Mouse (Mus musculus) lung, postnatal 0 days (tissue): ENCODE measurements around the gene Kmt2c. TPM values are rescaled to one million over a fixed set of nuclear protein-coding genes. Genes with fewer than 3 reads are reported as not detected.
"Not testable (repeated sequence)": the region's sequence is repeated elsewhere in the genome, so short reads cannot be mapped to it uniquely, and the experiment has no call there.

ENCODE experiments used
- ATAC-seq: fragments of 200-750 bp; cut with Nextera tagmentation; 2 replicates; pipeline ENCODE4 v1.8.0; 2017; ENCODE audit warnings: moderate library complexity
- DNase-seq: peaks from one replicate; pipeline ENCODE4 v3.0.0-alpha.2; 2016; ENCODE audit warnings: low spot score
- H3K27ac ChIP-seq: fragments of 300-500 bp; sonication (generic); 2 replicates; pipeline ENCODE4 v1.5.1; 2014; ENCODE audit warnings: antibody characterized with exemption, mild to moderate bottlenecking, low read length, mixed read lengths
- H3K27me3 ChIP-seq: fragments of 300-500 bp; sonication (generic); replicated peaks from 2 replicates; pipeline ENCODE4 v1.6.1; 2014; ENCODE audit warnings: low read length, mixed read lengths; ENCODE audit not compliant: insufficient read depth
- H3K36me3 ChIP-seq: fragments of 300-500 bp; sonication (generic); 2 replicates; pipeline ENCODE4 v1.6.1; 2014; ENCODE audit warnings: low read length, mixed read lengths; ENCODE audit not compliant: insufficient read depth
- H3K4me1 ChIP-seq: fragments of 300-500 bp; sonication (generic); 2 replicates; pipeline ENCODE4 v1.6.1; 2014; ENCODE audit warnings: antibody characterized with exemption, low read depth, low read length, mixed read lengths; ENCODE audit not compliant: insufficient read depth
- H3K4me2 ChIP-seq: fragments of 300-500 bp; sonication (generic); replicated peaks from 2 replicates; pipeline ENCODE4 v1.6.1; 2014; ENCODE audit warnings: low read depth, mild to moderate bottlenecking, low read length, moderate library complexity, mixed read lengths
- H3K4me3 ChIP-seq: fragments of 300-500 bp; sonication (generic); 2 replicates; pipeline ENCODE4 v1.5.1; 2014; ENCODE audit warnings: low read depth, low read length
- H3K9ac ChIP-seq: fragments of 300-500 bp; sonication (generic); replicated peaks from 2 replicates; pipeline ENCODE4 v1.6.1; 2014; ENCODE audit warnings: low read depth, mild to moderate bottlenecking
- H3K9me3 ChIP-seq: fragments of 300-500 bp; sonication (generic); 2 replicates; pipeline ENCODE4 v1.6.1; 2016; ENCODE audit warnings: low read length, mixed read lengths
- CTCF ChIP-seq: IDR thresholded peaks from 2 replicates; pipeline ENCODE4 v1.5.1; 2016; ENCODE audit warnings: antibody characterized with exemption, mild to moderate bottlenecking
- EP300 ChIP-seq: IDR thresholded peaks from 2 replicates; pipeline ENCODE4 v1.6.1; 2016; ENCODE audit warnings: antibody characterized with exemption, mild to moderate bottlenecking, control low read depth
- WGBS: fragments of 180-500 bp; shearing (Covaris S2); extraction: QIAGEN DNeasy Blood & Tissue Kit; methylation state at CpG from one replicate; pipeline ENCODE4 v1.1.7; 2014; 5-methylcytosine and 5-hydroxymethylcytosine counted together
- polyA plus RNA-seq: library from polyadenylated mRNA; unstranded; fragments of >200 nt; fragmentation: Nextera tagmentation; extraction: Ambion mirVana; gene quantifications from 2 replicates; pipeline ENCODE4 v1.2.1, GENCODE M21; 2015

Gene Kmt2c
- polyA plus RNA-seq, 1 experiment from 2014 or later: 9.5 TPM

- Histone ChIP-seq H3K27ac (no peak overlapping the region), H3K9ac (no peak overlapping the region), H3K9me3 (no peaks in the 10 kb centered on the region), H3K4me1 (no peaks in the 10 kb centered on the region), H3K36me3 (no peaks in the 10 kb centered on the region), H3K4me2 (no peak overlapping the region), H3K27me3 (no peaks in the 10 kb centered on the region), H3K4me3 (no peak overlapping the region)
- peak; percentile 49 for DNase-seq
- peak; percentile 33; the same call in 1 of the 2 replicates for ATAC-seq
- WGBS: 70% methylated on average over 2 of the region's 2 CpGs
- TF ChIP-seq CTCF (no peak), EP300 (no peak)
Measured at GRCm38 (mm10) chr5:25475789-25476188, 22.8 kb downstream of the Kmt2c start.

GRCm38 (mm10) chr5:25472070-25472469, 26.5 kb downstream of the Kmt2c start:
- peak overlapping the region; percentile 54 for H3K4me2 ChIP-seq
- peak; percentile 88 for DNase-seq
- 0 out of 2 replicates have a peak overlapping the region, but pooled peaks have one; percentile 3 for H3K9ac ChIP-seq
- TF ChIP-seq CTCF: no peak
- no peak for TF ChIP-seq EP300
- WGBS: 2% methylated on average over 6 of the region's 6 CpGs
- peak overlapping the region; percentile 29 for H3K4me3 ChIP-seq
- no peak overlapping the region for H3K27ac ChIP-seq
- no peaks in the 10 kb centered on the region for H3K9me3 ChIP-seq
- H3K27me3 ChIP-seq: no peaks in the 10 kb centered on the region
- peak; percentile 73 for ATAC-seq
- no peaks in the 10 kb centered on the region for H3K4me1 ChIP-seq
- no peaks in the 10 kb centered on the region for H3K36me3 ChIP-seq

GRCm38 (mm10) chr5:25461956-25462355, 36.6 kb downstream of the Kmt2c start:
- Histone ChIP-seq H3K4me2 (no peak overlapping the region), H3K27ac (no peak overlapping the region), H3K36me3 (no peaks in the 10 kb centered on the region), H3K9me3 (no peaks in the 10 kb centered on the region), H3K4me1 (no peaks in the 10 kb centered on the region), H3K4me3 (no peak overlapping the region), H3K27me3 (no peaks in the 10 kb centered on the region), H3K9ac (no peak overlapping the region)
- DNase-seq (no peak), ATAC-seq (no peak)
- WGBS: 48% methylated on average over 1 of the region's 1 CpGs
- TF ChIP-seq EP300 (no peak), CTCF (no peak)

GRCm38 (mm10) chr5:25455432-25455831, 43.2 kb downstream of the Kmt2c start:
- not testable (repeated sequence) for DNase-seq, ATAC-seq

GRCm38 (mm10) chr5:25452691-25453090, 45.9 kb downstream of the Kmt2c start:
- TF ChIP-seq EP300 (peak; percentile 17; the same call in 1 of the 2 replicates), CTCF (no peak)
- Histone ChIP-seq H3K27ac (no peak overlapping the region), H3K4me3 (no peak overlapping the region), H3K27me3 (no peaks in the 10 kb centered on the region), H3K9me3 (no peaks in the 10 kb centered on the region), H3K9ac (no peak overlapping the region), H3K36me3 (no peaks in the 10 kb centered on the region), H3K4me1 (peaks cover 3% of the 10 kb centered on the region; the same call in 1 of the 2 replicates), H3K4me2 (no peak overlapping the region)
- ATAC-seq: peak; percentile 78
- peak; percentile 52 for DNase-seq
- 42% methylated on average over 2 of the region's 2 CpGs for WGBS

More at GRCm38 (mm10) chr5:25455432-25455831, 43.2 kb downstream of the Kmt2c start:
- H3K4me2 ChIP-seq, H3K27ac ChIP-seq, H3K27me3 ChIP-seq, H3K9ac ChIP-seq, H3K36me3 ChIP-seq, H3K9me3 ChIP-seq, H3K4me3 ChIP-seq, H3K4me1 ChIP-seq: not testable (repeated sequence)

GRCm38 (mm10) chr5:25437508-25437907, 61.1 kb downstream of the Kmt2c start:
- WGBS: 86% methylated on average over 1 of the region's 1 CpGs
- no peaks in the 10 kb centered on the region for H3K36me3 ChIP-seq
- TF ChIP-seq EP300: no peak
- no peak for TF ChIP-seq CTCF

GRCm38 (mm10) chr5:25436081-25436480, 62.5 kb downstream of the Kmt2c start:
- no peak overlapping the region for H3K4me3 ChIP-seq
- H3K4me2 ChIP-seq: no peak overlapping the region
- H3K27me3 ChIP-seq: no peaks in the 10 kb centered on the region
- no peaks in the 10 kb centered on the region for H3K36me3 ChIP-seq
- WGBS: 21% methylated on average over 3 of the region's 3 CpGs
- peak; percentile 87 for DNase-seq
- no peak overlapping the region for H3K9ac ChIP-seq
- H3K9me3 ChIP-seq: no peaks in the 10 kb centered on the region
- ATAC-seq: peak; percentile 63
- no peak overlapping the region for H3K27ac ChIP-seq
- TF ChIP-seq EP300: no peak
- TF ChIP-seq CTCF: peak; percentile 71
- no peaks in the 10 kb centered on the region for H3K4me1 ChIP-seq

More at GRCm38 (mm10) chr5:25437508-25437907, 61.1 kb downstream of the Kmt2c start:
- no peaks in the 10 kb centered on the region for H3K4me1 ChIP-seq
- ATAC-seq (no peak), DNase-seq (no peak)
- H3K27ac ChIP-seq: no peak overlapping the region
- no peak overlapping the region for H3K4me2 ChIP-seq
- no peak overlapping the region for H3K9ac ChIP-seq
- no peaks in the 10 kb centered on the region for H3K27me3 ChIP-seq
- H3K4me3 ChIP-seq: no peak overlapping the region
- H3K9me3 ChIP-seq: no peaks in the 10 kb centered on the region
